Mouse (Mus musculus): Measurements from ENCODE around the gene Hsd3b2.
"Not testable (repeated sequence)": the region's sequence is repeated elsewhere in the genome, so short reads cannot be mapped to it uniquely, and the experiment has no call there.

The Hsd3b2 gene

DNA sequence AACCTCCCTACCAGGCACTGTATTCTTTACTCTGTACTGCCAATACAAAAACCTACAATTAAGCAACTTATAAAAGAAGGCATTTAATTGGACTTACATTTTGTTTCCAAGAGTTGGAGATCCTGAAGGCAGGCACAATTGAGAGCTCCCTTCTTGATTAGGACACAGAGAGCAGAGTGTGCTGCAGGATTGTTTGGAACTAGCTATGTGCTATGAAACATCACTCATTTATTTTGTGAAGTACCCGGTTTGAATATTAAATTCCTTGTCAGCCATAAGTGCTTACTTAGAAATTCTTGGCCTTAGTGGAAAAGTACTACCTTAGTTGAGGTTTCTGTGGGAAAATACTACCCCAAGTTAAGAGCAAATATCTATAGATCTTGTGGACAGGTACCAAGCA lies at the start of gene Hsd3b2:
Gene Hsd3b2 (minus strand): TSS at position 168 of the 400 bp plus-strand sequence.
- no peak for DNase-seq (ENCODE audit: low read depth)

- DNase-seq (ENCODE audit: low read depth), result no peak
Observed at GRCm38 (mm10) chr3:98764155-98764554, 39.8 kb upstream of the Hsd3b2 start.

- DNase-seq (ENCODE audit: low read depth), result no peak
Observed at GRCm38 (mm10) chr3:98756836-98757235, 32.5 kb upstream of the Hsd3b2 start.

GRCm38 (mm10) chr3:98752171-98752570 lies 27.8 kb upstream of the Hsd3b2 start:
- no peak for DNase-seq (ENCODE audit: low read depth)

GRCm38 (mm10) chr3:98741043-98741442 lies 16.7 kb upstream of the Hsd3b2 start:
- DNase-seq (ENCODE audit: low read depth), result not testable (repeated sequence)

DNA sequence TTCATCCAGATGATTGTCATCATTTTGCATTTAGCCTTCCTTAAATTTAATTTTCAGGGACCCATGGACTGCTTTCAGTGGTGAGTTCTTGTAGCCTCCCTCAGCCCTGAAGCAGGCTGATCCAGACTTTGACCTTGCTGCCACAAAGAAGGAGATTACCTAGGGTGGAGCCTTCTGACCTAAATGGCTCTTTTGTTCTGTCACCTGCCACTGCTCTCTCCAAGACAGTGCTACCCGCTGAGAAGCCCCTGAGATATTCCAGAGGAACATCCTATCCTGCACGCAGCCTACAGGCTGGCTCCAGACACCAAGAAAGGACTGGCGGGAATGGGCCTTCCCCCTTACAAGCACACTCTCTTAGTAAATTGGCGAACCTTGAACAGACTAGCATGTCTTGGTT lies 10.0 kb upstream of the Hsd3b2 start:
- DNase-seq (ENCODE audit: low read depth), result no peak

- DNase-seq (ENCODE audit: low read depth), result no peak
Observed at GRCm38 (mm10) chr3:98733724-98734123, 9.4 kb upstream of the Hsd3b2 start.

GRCm38 (mm10) chr3:98726281-98726680 lies 1.9 kb upstream of the Hsd3b2 start:
- no peak for DNase-seq (ENCODE audit: low read depth)

DNA sequence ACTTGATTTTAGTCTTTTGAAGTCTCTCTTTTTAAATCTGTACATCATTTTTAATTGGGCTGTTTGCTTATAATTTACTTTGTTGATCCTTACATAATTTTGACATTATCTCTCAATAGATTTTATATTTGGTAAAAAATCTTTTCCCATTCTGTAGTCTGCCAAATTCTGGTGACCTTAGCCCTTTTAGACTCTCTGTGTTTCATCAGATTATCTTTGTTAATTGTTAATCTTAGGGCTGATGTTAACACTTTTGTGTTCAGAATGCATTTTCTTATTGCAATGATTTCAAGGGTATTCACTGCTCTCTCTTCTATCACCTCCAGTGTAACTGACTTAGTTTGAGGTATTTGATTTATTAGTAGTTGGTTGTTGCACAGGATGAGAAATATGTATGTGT lies 3.6 kb downstream of the Hsd3b2 start:
- no peak for DNase-seq (ENCODE audit: low read depth)

DNA sequence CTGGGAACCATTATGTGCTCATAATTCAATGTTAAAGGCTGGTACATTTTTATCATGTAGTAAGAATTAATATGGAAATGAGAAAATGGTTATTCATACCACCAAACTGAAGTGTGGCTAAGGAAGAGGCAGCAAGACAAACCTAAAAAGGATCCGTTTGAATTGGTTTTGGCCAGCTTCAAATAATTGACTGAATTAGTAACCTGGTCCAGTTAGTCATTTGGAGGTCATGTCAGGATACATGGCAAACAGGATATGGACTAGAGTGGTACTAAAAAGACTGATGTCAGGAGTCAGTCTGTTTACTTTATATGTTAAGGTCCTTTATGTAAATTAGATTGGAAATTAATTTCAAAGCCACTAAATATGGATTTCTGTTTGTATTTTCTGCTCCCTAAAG lies 41.9 kb downstream of the Hsd3b2 start:
- no peak for DNase-seq (ENCODE audit: low read depth)

- no peak for DNase-seq (ENCODE audit: low read depth)
Observed at GRCm38 (mm10) chr3:98680786-98681185, 43.6 kb downstream of the Hsd3b2 start.

Measured in induced T-regulatory cell, adult 2 months (primary cell).